Mouse (Mus musculus) lung, embryonic 15.5 days (tissue): ENCODE measurements at regions not wholly inside any gene's neighbourhood (a gene's known extent, or its start where the extent isn't known, plus 50 kb on each side); places are given as distances from the start of the nearest gene placed in this dataset.
A peak's percentile ranks its signal among the peaks of the same experiment; 100 is the strongest.

ENCODE experiments used
- ATAC-seq: fragments of 200-750 bp; cut with Nextera tagmentation; 2 replicates; pipeline ENCODE4 v1.8.0; 2017; ENCODE audit warnings: moderate number of reproducible peaks, borderline replicate concordance; ENCODE audit not compliant: low FRiP score, low TSS enrichment; ENCODE audit errors: extremely low read depth
- H3K27ac ChIP-seq: fragments of 300-500 bp; sonication (generic); 2 replicates; pipeline ENCODE4 v1.5.1; 2015; ENCODE audit warnings: moderate library complexity, mild to moderate bottlenecking, inconsistent platforms
- H3K27me3 ChIP-seq: fragments of 300-500 bp; sonication (generic); 2 replicates; pipeline ENCODE4 v1.6.1; 2015; ENCODE audit warnings: inconsistent platforms
- H3K36me3 ChIP-seq: fragments of 300-500 bp; sonication (generic); 2 replicates; pipeline ENCODE4 v1.6.1; 2015; ENCODE audit warnings: inconsistent platforms
- H3K4me1 ChIP-seq: fragments of 300-500 bp; sonication (generic); 2 replicates; pipeline ENCODE4 v1.6.1; 2015; ENCODE audit warnings: inconsistent platforms
- H3K4me2 ChIP-seq: fragments of 300-500 bp; sonication (generic); 2 replicates; pipeline ENCODE4 v1.6.1; 2015; ENCODE audit warnings: inconsistent platforms, mild to moderate bottlenecking, moderate library complexity
- H3K4me3 ChIP-seq: fragments of 300-500 bp; sonication (generic); 2 replicates; pipeline ENCODE4 v1.5.1; 2015; ENCODE audit warnings: mild to moderate bottlenecking, inconsistent platforms
- H3K9ac ChIP-seq: fragments of 300-500 bp; sonication (generic); 2 replicates; pipeline ENCODE4 v1.6.1; 2015; ENCODE audit warnings: inconsistent platforms
- H3K9me3 ChIP-seq: fragments of 300-500 bp; sonication (generic); 2 replicates; pipeline ENCODE4 v1.6.1; 2016; ENCODE audit warnings: inconsistent platforms
- WGBS: fragments of 180-500 bp; shearing (Covaris S2); methylation state at CpG from one replicate; pipeline ENCODE4 v1.1.7; 2015; 5-methylcytosine and 5-hydroxymethylcytosine counted together

- peaks cover 14% of the 10 kb centered on the region; the same call in 1 of the 2 replicates for H3K4me1 ChIP-seq
- no peaks in the 10 kb centered on the region for H3K9me3 ChIP-seq
- H3K4me2 ChIP-seq, result no peak overlapping the region
- H3K4me3 ChIP-seq, result no peak overlapping the region
- H3K27me3 ChIP-seq, result no peaks in the 10 kb centered on the region
- peak; percentile 94 for ATAC-seq
- 26% methylated on average over 6 of the region's 6 CpGs for WGBS
- H3K36me3 ChIP-seq, result no peaks in the 10 kb centered on the region
- peak overlapping the region; percentile 81 for H3K27ac ChIP-seq
- H3K9ac ChIP-seq, result no peak overlapping the region
These were observed 257.9 kb downstream of the Gm10295 start for GRCm38 (mm10) chr7:71093301-71093939.

GRCm38 (mm10) chr7:71092825-71093224 is 258.5 kb downstream of the Gm10295 start:
- ATAC-seq, result peak; percentile 32; the same call in 1 of the 2 replicates
- Histone ChIP-seq H3K4me2 (no peak overlapping the region), H3K27ac (peak overlapping the region; percentile 82), H3K9ac (no peak overlapping the region), H3K27me3 (no peaks in the 10 kb centered on the region), H3K4me3 (no peak overlapping the region), H3K36me3 (no peaks in the 10 kb centered on the region), H3K9me3 (no peaks in the 10 kb centered on the region), H3K4me1 (peaks cover 14% of the 10 kb centered on the region; the same call in 1 of the 2 replicates)

- Histone ChIP-seq H3K27me3 (no peaks in the 10 kb centered on the region), H3K36me3 (no peaks in the 10 kb centered on the region), H3K27ac (peak overlapping the region; percentile 82), H3K4me2 (no peak overlapping the region), H3K9ac (no peak overlapping the region), H3K4me3 (no peak overlapping the region), H3K4me1 (peaks cover 14% of the 10 kb centered on the region; the same call in 1 of the 2 replicates), H3K9me3 (no peaks in the 10 kb centered on the region)
- WGBS, result 25% methylated on average over 3 of the region's 3 CpGs
- ATAC-seq, result peak; percentile 59; the same call in 1 of the 2 replicates
These were observed 259.0 kb downstream of the Gm10295 start for GRCm38 (mm10) chr7:71092301-71092700.

- WGBS, result 34% methylated on average over 14 of the region's 14 CpGs
These were observed 286.6 kb downstream of the Gm10295 start for GRCm38 (mm10) chr7:71064446-71065391.

GRCm38 (mm10) chr7:71050825-71051224 is 300.5 kb downstream of the Gm10295 start:
- Histone ChIP-seq H3K27me3 (no peaks in the 10 kb centered on the region), H3K4me2 (no peak overlapping the region), H3K27ac (no peak overlapping the region), H3K36me3 (no peaks in the 10 kb centered on the region), H3K4me1 (no peaks in the 10 kb centered on the region), H3K9me3 (no peaks in the 10 kb centered on the region), H3K4me3 (no peak overlapping the region), H3K9ac (no peak overlapping the region)
- ATAC-seq, result no peak
- WGBS, result 70% methylated on average over 2 of the region's 2 CpGs

More at GRCm38 (mm10) chr7:71064446-71065391, 286.6 kb downstream of the Gm10295 start:
- no peaks in the 10 kb centered on the region for H3K36me3 ChIP-seq
- H3K4me2 ChIP-seq, result no peak overlapping the region
- H3K4me3 ChIP-seq, result no peak overlapping the region
- H3K27ac ChIP-seq, result no peak overlapping the region
- ATAC-seq, result no peak
- H3K4me1 ChIP-seq, result 0 out of 2 replicates have a peak, but pooled peaks cover 7% of the 10 kb centered on the region
- no peaks in the 10 kb centered on the region for H3K9me3 ChIP-seq
- H3K27me3 ChIP-seq, result no peaks in the 10 kb centered on the region
- H3K9ac ChIP-seq, result no peak overlapping the region

- Histone ChIP-seq H3K4me3 (no peak overlapping the region), H3K9me3 (no peaks in the 10 kb centered on the region), H3K9ac (no peak overlapping the region), H3K4me2 (no peak overlapping the region), H3K27me3 (no peaks in the 10 kb centered on the region), H3K4me1 (no peaks in the 10 kb centered on the region), H3K27ac (no peak overlapping the region), H3K36me3 (no peaks in the 10 kb centered on the region)
- no peak for ATAC-seq
- WGBS, result 56% methylated on average over 3 of the region's 3 CpGs
These were observed 304.1 kb downstream of the Gm10295 start for GRCm38 (mm10) chr7:71047201-71047600.

- Histone ChIP-seq H3K9ac (no peak overlapping the region), H3K36me3 (no peaks in the 10 kb centered on the region), H3K4me1 (no peaks in the 10 kb centered on the region), H3K9me3 (no peaks in the 10 kb centered on the region), H3K27me3 (no peaks in the 10 kb centered on the region), H3K4me3 (no peak overlapping the region), H3K4me2 (no peak overlapping the region), H3K27ac (no peak overlapping the region)
- ATAC-seq, result no peak
- 75% methylated on average over 1 of the region's 1 CpGs for whole genome bisulfite sequencing
These were observed 304.7 kb downstream of the Gm10295 start for GRCm38 (mm10) chr7:71046596-71046995.

- Histone ChIP-seq H3K4me2 (no peak overlapping the region), H3K36me3 (no peaks in the 10 kb centered on the region), H3K27me3 (no peaks in the 10 kb centered on the region), H3K9me3 (no peaks in the 10 kb centered on the region), H3K27ac (no peak overlapping the region), H3K4me1 (0 out of 2 replicates have a peak, but pooled peaks cover 4% of the 10 kb centered on the region), H3K9ac (no peak overlapping the region), H3K4me3 (no peak overlapping the region)
- 55% methylated on average over 5 of the region's 5 CpGs for WGBS
- no peak for ATAC-seq
These were observed 307.5 kb downstream of the Gm10295 start for GRCm38 (mm10) chr7:71043789-71044188.

GRCm38 (mm10) chr7:71043128-71043527 is 308.2 kb downstream of the Gm10295 start:
- Histone ChIP-seq H3K36me3 (no peaks in the 10 kb centered on the region), H3K27ac (no peak overlapping the region), H3K4me1 (0 out of 2 replicates have a peak, but pooled peaks cover 5% of the 10 kb centered on the region), H3K4me3 (no peak overlapping the region), H3K9ac (no peak overlapping the region), H3K9me3 (no peaks in the 10 kb centered on the region), H3K4me2 (no peak overlapping the region), H3K27me3 (no peaks in the 10 kb centered on the region)
- no peak for ATAC-seq
- WGBS, result 76% methylated on average over 8 of the region's 8 CpGs

- WGBS, result 69% methylated on average over 3 of the region's 3 CpGs
These were observed 309.9 kb downstream of the Gm10295 start for GRCm38 (mm10) chr7:71041388-71041787.

GRCm38 (mm10) chr7:71040846-71041245 is 310.4 kb downstream of the Gm10295 start:
- Histone ChIP-seq H3K4me2 (no peak overlapping the region), H3K27ac (no peak overlapping the region), H3K9ac (no peak overlapping the region), H3K27me3 (no peaks in the 10 kb centered on the region), H3K4me1 (peaks cover 19% of the 10 kb centered on the region; the same call in 1 of the 2 replicates), H3K9me3 (no peaks in the 10 kb centered on the region), H3K36me3 (no peaks in the 10 kb centered on the region), H3K4me3 (no peak overlapping the region)
- ATAC-seq, result no peak
- WGBS, result 67% methylated on average over 3 of the region's 3 CpGs

More at GRCm38 (mm10) chr7:71041388-71041787, 309.9 kb downstream of the Gm10295 start:
- H3K9me3 ChIP-seq, result no peaks in the 10 kb centered on the region
- H3K9ac ChIP-seq, result no peak overlapping the region
- no peaks in the 10 kb centered on the region for H3K27me3 ChIP-seq
- no peak for ATAC-seq
- H3K4me2 ChIP-seq, result no peak overlapping the region
- H3K27ac ChIP-seq, result no peak overlapping the region
- H3K4me3 ChIP-seq, result no peak overlapping the region
- H3K4me1 ChIP-seq, result peaks cover 19% of the 10 kb centered on the region; the same call in 1 of the 2 replicates
- no peaks in the 10 kb centered on the region for H3K36me3 ChIP-seq

GRCm38 (mm10) chr7:71038537-71038936 is 312.7 kb downstream of the Gm10295 start:
- H3K4me3 ChIP-seq, result no peak overlapping the region
- 54% methylated on average over 5 of the region's 5 CpGs for WGBS
- no peaks in the 10 kb centered on the region for H3K27me3 ChIP-seq
- H3K27ac ChIP-seq, result peak overlapping the region; percentile 57
- H3K4me2 ChIP-seq, result no peak overlapping the region
- H3K9me3 ChIP-seq, result no peaks in the 10 kb centered on the region
- peak; percentile 49; the same call in 1 of the 2 replicates for ATAC-seq
- H3K9ac ChIP-seq, result no peak overlapping the region
- H3K36me3 ChIP-seq, result no peaks in the 10 kb centered on the region
- H3K4me1 ChIP-seq, result peaks cover 19% of the 10 kb centered on the region; the same call in 1 of the 2 replicates
